Mouse (Mus musculus): Measurements from ENCODE around the gene Ntmt1. TPM values are rescaled to one million over a fixed set of nuclear protein-coding genes. Genes with fewer than 3 reads are reported as not detected.
A peak's percentile ranks its signal among the peaks of the same experiment; 100 is the strongest.

Ntmt1 gene
- polyA plus RNA-seq, 1 experiment from 2014 or later: 101 TPM

- Histone ChIP-seq H3K27me3 (0 out of 2 replicates have a peak, but pooled peaks cover 5% of the 10 kb centered on the region), H3K4me2 (peak overlapping the region; percentile 95), H3K4me1 (peaks cover 30% of the 10 kb centered on the region), H3K9me3 (no peaks in the 10 kb centered on the region), H3K4me3 (replicated peaks) (peak overlapping the region; percentile 82), H3K36me3 (replicated peaks) (peaks cover 20% of the 10 kb centered on the region), H3K27ac (peak overlapping the region; percentile 79), H3K9ac (peak overlapping the region; percentile 90)
- no peak for ATAC-seq (ENCODE audit: low FRiP score)
- WGBS: 7% methylated on average over 10 of the region's 10 CpGs
Observed at GRCm38 (mm10) chr2:30808296-30808655, 650 bp downstream of the Ntmt1 start.

DNA sequence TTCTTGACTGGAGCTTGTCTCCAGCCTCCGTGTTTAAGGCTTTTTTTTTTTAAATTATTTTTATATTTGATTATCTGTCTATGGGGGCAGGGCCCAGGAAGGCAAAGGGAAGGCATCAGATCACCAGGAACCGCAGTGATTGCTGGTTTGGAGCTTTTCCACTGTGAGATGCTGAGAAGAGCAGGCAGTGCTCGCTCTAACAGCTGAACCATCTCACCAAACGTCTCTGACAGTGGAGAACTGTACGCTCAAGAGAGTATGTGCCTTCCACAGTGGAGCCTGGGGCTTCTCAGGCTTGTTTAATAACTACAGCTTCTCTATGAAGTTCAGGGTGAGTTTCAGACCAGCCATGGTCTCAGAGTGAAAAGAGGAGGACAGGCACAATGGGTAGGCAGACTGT is 1.9 kb downstream of the Ntmt1 start:
- peaks cover 32% of the 10 kb centered on the region for H3K36me3 ChIP-seq (replicated peaks)

DNA sequence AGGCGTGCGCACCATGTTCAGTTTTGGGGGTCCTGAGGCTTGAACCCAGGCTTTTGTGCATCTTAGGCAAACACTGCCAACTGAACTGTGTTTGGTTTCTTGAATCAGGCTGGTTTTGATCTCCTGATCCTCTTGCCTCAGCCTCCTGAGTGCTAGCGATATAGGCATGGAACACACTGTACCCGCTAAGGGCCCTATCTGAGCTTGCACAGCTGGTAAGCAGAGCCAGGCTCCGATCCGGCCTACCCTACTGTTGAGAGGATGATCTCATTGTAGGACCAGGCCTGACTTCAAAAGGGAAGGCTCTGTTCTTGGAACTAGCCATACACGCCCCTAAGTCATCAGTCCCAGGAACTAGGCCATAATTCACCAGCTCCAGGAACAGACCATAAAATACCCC is 2.9 kb downstream of the Ntmt1 start:
- Histone ChIP-seq H3K36me3 (replicated peaks) (peaks cover 42% of the 10 kb centered on the region), H3K4me3 (replicated peaks) (no peak overlapping the region), H3K4me2 (no peak overlapping the region; the same call in 1 of the 2 replicates), H3K9me3 (no peaks in the 10 kb centered on the region), H3K9ac (no peak overlapping the region), H3K27ac (no peak overlapping the region), H3K27me3 (no peaks in the 10 kb centered on the region), H3K4me1 (peaks cover 30% of the 10 kb centered on the region)
- 93% methylated on average over 7 of the region's 7 CpGs for WGBS
- no peak for ATAC-seq (ENCODE audit: low FRiP score)

More for the DNA sequence above, 1.9 kb downstream of the Ntmt1 start:
- peaks cover 30% of the 10 kb centered on the region for H3K4me1 ChIP-seq
- WGBS: 88% methylated on average over 5 of the region's 5 CpGs
- peak overlapping the region; percentile 20 for H3K4me3 ChIP-seq (replicated peaks)
- no peaks in the 10 kb centered on the region for H3K9me3 ChIP-seq
- no peak overlapping the region for H3K9ac ChIP-seq
- no peak for ATAC-seq (ENCODE audit: low FRiP score)
- peak overlapping the region; percentile 38 for H3K4me2 ChIP-seq
- no peak overlapping the region for H3K27ac ChIP-seq
- H3K27me3 ChIP-seq: no peaks in the 10 kb centered on the region

- H3K27me3 ChIP-seq: no peaks in the 10 kb centered on the region
- H3K4me3 ChIP-seq (replicated peaks): no peak overlapping the region
- H3K4me2 ChIP-seq: no peak overlapping the region
- H3K4me1 ChIP-seq: no peaks in the 10 kb centered on the region
- H3K9ac ChIP-seq: no peak overlapping the region
- ATAC-seq (ENCODE audit: low FRiP score): no peak
- no peak overlapping the region for H3K27ac ChIP-seq
- 0 out of 2 replicates have a peak, but pooled peaks cover 4% of the 10 kb centered on the region for H3K9me3 ChIP-seq
- WGBS: 97% methylated on average over 1 of the region's 1 CpGs
- H3K36me3 ChIP-seq (replicated peaks): peaks cover 86% of the 10 kb centered on the region
Observed at GRCm38 (mm10) chr2:30816383-30816782, 8.8 kb downstream of the Ntmt1 start.

DNA sequence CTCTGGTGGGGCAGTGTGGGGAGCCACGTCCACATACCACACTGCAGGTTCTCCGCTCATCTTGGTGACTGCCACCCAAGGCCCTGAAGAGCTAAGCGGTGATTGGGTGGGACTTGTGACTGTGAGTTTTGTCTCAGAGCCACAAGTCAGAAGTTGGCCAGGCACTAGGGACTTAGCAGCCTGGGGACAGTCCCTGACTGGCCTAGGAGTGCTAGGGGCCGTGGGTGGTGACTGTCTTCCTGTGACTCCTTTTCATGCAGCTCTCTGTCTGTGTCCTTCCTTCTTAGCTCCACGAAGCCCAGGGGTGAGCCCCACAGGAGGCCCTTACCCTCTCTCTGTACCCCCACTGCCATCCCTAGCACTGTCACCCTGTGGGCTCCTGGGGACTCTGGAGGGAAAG is 12.2 kb downstream of the Ntmt1 start:
- 93% methylated on average over 5 of the region's 5 CpGs for WGBS
- Histone ChIP-seq H3K27ac (no peak overlapping the region), H3K4me1 (peaks cover 11% of the 10 kb centered on the region), H3K4me3 (replicated peaks) (no peak overlapping the region), H3K36me3 (replicated peaks) (peaks cover 89% of the 10 kb centered on the region), H3K4me2 (no peak overlapping the region), H3K27me3 (no peaks in the 10 kb centered on the region), H3K9ac (no peak overlapping the region), H3K9me3 (0 out of 2 replicates have a peak, but pooled peaks cover 4% of the 10 kb centered on the region)
- no peak for ATAC-seq (ENCODE audit: low FRiP score)

GRCm38 (mm10) chr2:30821073-30821472 is 13.4 kb downstream of the Ntmt1 start:
- H3K36me3 ChIP-seq (replicated peaks): peaks cover 90% of the 10 kb centered on the region
- WGBS: 96% methylated on average over 3 of the region's 3 CpGs

GRCm38 (mm10) chr2:30822460-30822859 is 14.8 kb downstream of the Ntmt1 start:
- 92% methylated on average over 8 of the region's 8 CpGs for WGBS
- Histone ChIP-seq H3K4me2 (no peak overlapping the region), H3K27me3 (no peaks in the 10 kb centered on the region), H3K36me3 (replicated peaks) (peaks cover 87% of the 10 kb centered on the region), H3K9me3 (0 out of 2 replicates have a peak, but pooled peaks cover 4% of the 10 kb centered on the region), H3K4me3 (replicated peaks) (no peak overlapping the region), H3K4me1 (peaks cover 24% of the 10 kb centered on the region), H3K27ac (no peak overlapping the region), H3K9ac (no peak overlapping the region)
- no peak for ATAC-seq (ENCODE audit: low FRiP score)

More at GRCm38 (mm10) chr2:30821073-30821472, 13.4 kb downstream of the Ntmt1 start:
- no peak overlapping the region for H3K9ac ChIP-seq
- no peak overlapping the region for H3K4me3 ChIP-seq (replicated peaks)
- H3K27ac ChIP-seq: no peak overlapping the region
- H3K9me3 ChIP-seq: 0 out of 2 replicates have a peak, but pooled peaks cover 4% of the 10 kb centered on the region
- no peaks in the 10 kb centered on the region for H3K27me3 ChIP-seq
- ATAC-seq (ENCODE audit: low FRiP score): no peak
- peaks cover 11% of the 10 kb centered on the region for H3K4me1 ChIP-seq
- no peak overlapping the region for H3K4me2 ChIP-seq

DNA sequence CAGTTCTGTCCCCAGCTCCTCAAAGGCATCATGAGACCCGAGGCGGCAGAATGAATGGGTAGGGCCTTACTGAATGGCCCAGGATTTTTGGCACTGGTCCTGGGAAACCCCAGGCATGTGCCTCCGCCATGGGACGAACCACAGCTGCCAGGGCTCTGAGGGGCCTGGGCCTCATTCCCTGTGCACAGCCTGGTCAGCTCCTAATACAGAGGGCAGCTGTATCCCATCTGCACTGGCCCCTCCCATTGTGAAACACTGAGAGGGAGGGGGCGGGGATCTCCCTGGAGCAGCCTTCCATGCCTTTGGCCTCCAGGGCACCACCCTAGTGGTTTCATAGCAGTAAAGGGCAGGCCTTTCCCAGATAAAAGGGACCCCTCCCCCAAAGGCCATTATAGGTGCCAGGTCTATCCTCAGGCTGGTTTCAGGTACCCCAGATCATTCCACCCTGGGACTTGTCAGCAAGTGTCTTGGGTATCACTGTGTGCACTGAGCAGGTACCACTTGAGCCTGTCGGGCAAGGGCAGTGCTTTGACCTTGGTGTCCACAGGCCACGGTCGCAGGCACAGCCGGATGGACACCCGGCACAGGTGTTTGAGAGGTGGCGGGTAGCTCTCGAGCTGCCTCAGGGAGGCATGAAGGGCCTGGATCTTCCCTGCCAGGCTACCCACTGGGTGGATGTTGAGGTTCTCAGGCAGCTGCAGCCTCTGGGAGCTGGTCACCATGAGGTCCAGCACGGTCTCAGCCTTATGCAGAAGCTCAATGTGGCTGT is 15.9 kb downstream of the Ntmt1 start:
- ATAC-seq (ENCODE audit: low FRiP score): no peak
- H3K36me3 ChIP-seq (replicated peaks): peaks cover 80% of the 10 kb centered on the region
- H3K27me3 ChIP-seq: no peaks in the 10 kb centered on the region
- H3K9ac ChIP-seq: no peak overlapping the region
- H3K4me1 ChIP-seq: peaks cover 29% of the 10 kb centered on the region
- H3K4me2 ChIP-seq: no peak overlapping the region
- 0 out of 2 replicates have a peak, but pooled peaks cover 4% of the 10 kb centered on the region for H3K9me3 ChIP-seq
- no peak overlapping the region for H3K4me3 ChIP-seq (replicated peaks)
- H3K27ac ChIP-seq: peak overlapping the region; percentile 16; the same call in 1 of the 2 replicates
- 77% methylated on average over 13 of the region's 13 CpGs for WGBS

GRCm38 (mm10) chr2:30826825-30827748 is 19.5 kb downstream of the Ntmt1 start:
- ATAC-seq (ENCODE audit: low FRiP score): no peak
- WGBS: 36% methylated on average over 26 of the region's 26 CpGs
- H3K9me3 ChIP-seq: no peaks in the 10 kb centered on the region
- H3K27me3 ChIP-seq: no peaks in the 10 kb centered on the region
- H3K4me1 ChIP-seq: peaks cover 30% of the 10 kb centered on the region
- H3K4me2 ChIP-seq: peak overlapping the region; percentile 98
- H3K36me3 ChIP-seq (replicated peaks): peaks cover 45% of the 10 kb centered on the region
- H3K9ac ChIP-seq: peak overlapping the region; percentile 85
- H3K27ac ChIP-seq: peak overlapping the region; percentile 60; the same call in 1 of the 2 replicates
- H3K4me3 ChIP-seq (replicated peaks): peak overlapping the region; percentile 99

- H3K27ac ChIP-seq: peak overlapping the region; percentile 60; the same call in 1 of the 2 replicates
- peak; percentile 93 for ATAC-seq (ENCODE audit: low FRiP score)
Observed at GRCm38 (mm10) chr2:30827749-30828475, 20.3 kb downstream of the Ntmt1 start.

GRCm38 (mm10) chr2:30829315-30829714 is 21.7 kb downstream of the Ntmt1 start:
- H3K27me3 ChIP-seq: no peaks in the 10 kb centered on the region
- H3K9ac ChIP-seq: no peak overlapping the region
- H3K4me1 ChIP-seq: peaks cover 19% of the 10 kb centered on the region
- H3K36me3 ChIP-seq (replicated peaks): peaks cover 23% of the 10 kb centered on the region
- WGBS: 39% methylated on average over 5 of the region's 5 CpGs
- no peak overlapping the region for H3K27ac ChIP-seq
- H3K4me3 ChIP-seq (replicated peaks): no peak overlapping the region
- no peak overlapping the region for H3K4me2 ChIP-seq
- H3K9me3 ChIP-seq: no peaks in the 10 kb centered on the region
- no peak for ATAC-seq (ENCODE audit: low FRiP score)

More at GRCm38 (mm10) chr2:30827749-30828475, 20.3 kb downstream of the Ntmt1 start:
- Histone ChIP-seq H3K9me3 (no peaks in the 10 kb centered on the region), H3K4me1 (peaks cover 26% of the 10 kb centered on the region), H3K9ac (peak overlapping the region; percentile 85), H3K27me3 (no peaks in the 10 kb centered on the region), H3K4me3 (replicated peaks) (peak overlapping the region; percentile 99), H3K36me3 (replicated peaks) (peaks cover 37% of the 10 kb centered on the region), H3K4me2 (peak overlapping the region; percentile 98)
- WGBS: under 1% methylated on average over 63 of the region's 63 CpGs

Data from forebrain, embryonic 12.5 days (tissue).